Mouse (Mus musculus): ENCODE measurements at regions not wholly inside any gene's neighbourhood (a gene's known extent, or its start where the extent isn't known, plus 50 kb on each side); places are given as distances from the start of the nearest gene placed in this dataset.

GRCm38 (mm10) chr8:90762390-90762789 is 54.8 kb downstream of the Gm19935 start:
- no peak for DNase-seq

- no peak for DNase-seq
Measured at GRCm38 (mm10) chr8:90761947-90762346, 55.2 kb downstream of the Gm19935 start.

GRCm38 (mm10) chr8:90761446-90761845 is 55.7 kb downstream of the Gm19935 start:
- no peak for DNase-seq

- DNase-seq = no peak
Measured at GRCm38 (mm10) chr8:90759531-90759930, 57.7 kb downstream of the Gm19935 start.

GRCm38 (mm10) chr8:90755020-90755419 is 62.2 kb downstream of the Gm19935 start:
- no peak for DNase-seq

- no peak for DNase-seq
Measured at GRCm38 (mm10) chr8:90743546-90743945, 73.6 kb downstream of the Gm19935 start.

- DNase-seq = no peak
Measured at GRCm38 (mm10) chr8:90740963-90741733, 76.0 kb downstream of the Gm19935 start.

GRCm38 (mm10) chr8:90740302-90740962 is 76.8 kb downstream of the Gm19935 start:
- DNase-seq = no peak

GRCm38 (mm10) chr8:90728011-90728410 is 89.2 kb downstream of the Gm19935 start:
- DNase-seq = no peak

GRCm38 (mm10) chr8:90725188-90725587 is 92.0 kb downstream of the Gm19935 start:
- no peak for DNase-seq

- no peak for DNase-seq
Measured at GRCm38 (mm10) chr8:90716436-90716835, 100.8 kb downstream of the Gm19935 start.

- peak; percentile 34 for DNase-seq
Measured at GRCm38 (mm10) chr8:90708524-90708923, 108.7 kb downstream of the Gm19935 start.

- no peak for DNase-seq
Measured at GRCm38 (mm10) chr8:90692516-90692915, 124.7 kb downstream of the Gm19935 start.

GRCm38 (mm10) chr8:90685076-90685475 is 132.1 kb downstream of the Gm19935 start:
- no peak for DNase-seq

GRCm38 (mm10) chr8:90670471-90671057 is 146.6 kb downstream of the Gm19935 start:
- DNase-seq = no peak

GRCm38 (mm10) chr8:90669396-90669795 is 147.8 kb downstream of the Gm19935 start:
- DNase-seq = no peak

- DNase-seq = no peak
Measured at GRCm38 (mm10) chr8:90659066-90659465, 158.1 kb downstream of the Gm19935 start.

GRCm38 (mm10) chr8:90657641-90658051 is 159.5 kb downstream of the Gm19935 start:
- no peak for DNase-seq

GRCm38 (mm10) chr8:90657116-90657515 is 160.1 kb downstream of the Gm19935 start:
- no peak for DNase-seq

- no peak for DNase-seq
Measured at GRCm38 (mm10) chr8:90656436-90657090, 160.6 kb downstream of the Gm19935 start.

GRCm38 (mm10) chr8:90654786-90655185 is 162.4 kb downstream of the Gm19935 start:
- no peak for DNase-seq

- no peak for DNase-seq
Measured at GRCm38 (mm10) chr8:90642392-90642791, 174.8 kb downstream of the Gm19935 start.

GRCm38 (mm10) chr8:90636770-90637169 is 180.4 kb downstream of the Gm19935 start:
- DNase-seq = no peak

Data from liver (tissue).